In genomic region chr2:181495845-181496244, GRCm38 (mm10) we compare ENCODE assay signal across 14 mouse cellular contexts. TPM values are rescaled to one million over a fixed set of nuclear protein-coding genes. Genes with fewer than 3 reads are reported as not detected.
DNase-seq lines count a peak whose midpoint lies in the region; ATAC-seq and TF ChIP-seq lines count a peak whose summit lies in the region.
"Not testable (repeated sequence)": the region's sequence is repeated elsewhere in the genome, so short reads cannot be mapped to it uniquely, and the experiment has no call there.
"Had no signal": no experiment of that assay in that cellular context is flagged by ENCODE, and none has a peak within 500 bp of the region (broad histone marks: within the 10 kb centered on the region; RNA-seq: fewer than 3 reads in every experiment).

No protein-coding gene starts in this region.

- H3K36me3 ChIP-seq in ES-Bruce4 (ENCODE audit: control insufficient read depth, insufficient read depth, low read length, poor library complexity, severe bottlenecking), result peaks cover 15% of the 10 kb centered on the region; the same call in 1 of the 2 replicates
- H3K36me3 ChIP-seq in embryonic facial prominence, embryonic 13.5 days, result peaks cover 18% of the 10 kb centered on the region
- peaks cover 18% of the 10 kb centered on the region for H3K36me3 ChIP-seq in heart, embryonic 13.5 days
- H3K36me3 ChIP-seq in intestine, postnatal 0 days (ENCODE audit: control insufficient read depth, insufficient read depth), result not testable (repeated sequence)
- peaks cover 12% of the 10 kb centered on the region for H3K36me3 ChIP-seq in liver, embryonic 14.5 days (replicated peaks; ENCODE audit: control insufficient read depth, insufficient read depth, low read depth)
- peaks cover 13% of the 10 kb centered on the region for H3K36me3 ChIP-seq in neural tube, embryonic 12.5 days

- H3K4me1 ChIP-seq in ES-Bruce4 (ENCODE audit: control insufficient read depth, insufficient read depth, low read length); intestine, postnatal 0 days (replicated peaks; ENCODE audit: control insufficient read depth, insufficient read depth, low read length); neural tube, embryonic 12.5 days: not testable (repeated sequence)
- H3K4me1 ChIP-seq in embryonic facial prominence, embryonic 13.5 days, result peaks cover 12% of the 10 kb centered on the region
- H3K4me1 ChIP-seq in heart, embryonic 13.5 days, result peaks cover 19% of the 10 kb centered on the region
- H3K4me1 ChIP-seq in liver, embryonic 14.5 days (replicated peaks; ENCODE audit: control insufficient read depth in 2 of 2, insufficient read depth in 2 of 2, low read length in 1 of 2), result peaks cover 5 to 13% of the 10 kb centered on the region in 2 experiments

- H3K4me2 ChIP-seq in embryonic facial prominence, embryonic 13.5 days, result peak overlapping the region; percentile 92
- peak overlapping the region; percentile 79 for H3K4me2 ChIP-seq in heart, embryonic 13.5 days
- peak overlapping the region; percentile 91 for H3K4me2 ChIP-seq in intestine, postnatal 0 days (replicated peaks; ENCODE audit: low read depth)
- H3K4me2 ChIP-seq in liver, embryonic 14.5 days (ENCODE audit: low read depth), result peak overlapping the region; percentile 75
- peak overlapping the region; percentile 98 for H3K4me2 ChIP-seq in neural tube, embryonic 12.5 days (replicated peaks)

- not testable (repeated sequence) for H3K27ac ChIP-seq in ES-Bruce4 (ENCODE audit: insufficient read depth, low read length); embryonic facial prominence, embryonic 13.5 days; intestine, postnatal 0 days (ENCODE audit: low read depth, low read length); neural tube, embryonic 12.5 days
- H3K27ac ChIP-seq in heart, embryonic 13.5 days (replicated peaks), result peak overlapping the region; percentile 95; the same call in 1 of the 2 replicates
- peak overlapping the region; percentile 89; the same call in 1 of the 2 replicates for H3K27ac ChIP-seq in liver, embryonic 14.5 days

- H3K9ac ChIP-seq in ES-Bruce4 (ENCODE audit: low read depth, poor library complexity, severe bottlenecking), result peak overlapping the region; percentile 20; the same call in 1 of the 2 replicates
- H3K9ac ChIP-seq in embryonic facial prominence, embryonic 13.5 days; heart, embryonic 13.5 days; intestine, postnatal 0 days (ENCODE audit: low read depth, low read length); liver, embryonic 14.5 days (replicated peaks); neural tube, embryonic 12.5 days: not testable (repeated sequence)

- TF ChIP-seq CTCF in ES-Bruce4 (IDR thresholded peaks at IDR 0.05; ENCODE audit: low read depth, low read length); intestine, postnatal 0 days (IDR thresholded peaks at IDR 0.05; ENCODE audit: low read depth); liver, embryonic 14.5 days (IDR thresholded peaks at IDR 0.05; ENCODE audit: low read depth): not testable (repeated sequence)

- peak in 1 of 3 experiments; percentile 44 for DNase-seq in liver, embryonic 14.5 days (ENCODE audit: low read depth in 3 of 3, low spot score in 3 of 3)

- not testable (repeated sequence) for ATAC-seq in embryonic facial prominence, embryonic 13.5 days (ENCODE audit: insufficient number of reproducible peaks, insufficient read depth, low FRiP score, low TSS enrichment, low read depth); heart, embryonic 13.5 days (ENCODE audit: extremely low read depth, insufficient number of reproducible peaks, low FRiP score, low TSS enrichment); intestine, postnatal 0 days; liver, embryonic 14.5 days (ENCODE audit: insufficient read depth); neural tube, embryonic 12.5 days (ENCODE audit: low FRiP score, low read depth)
- ATAC-seq in megakaryocyte, adult 5-6 weeks (ENCODE audit: poor library complexity, severe bottlenecking), result peak; percentile 49

- not testable (repeated sequence) for H3K9me3 ChIP-seq in ES-Bruce4 (replicated peaks; ENCODE audit: control insufficient read depth, insufficient read depth, low read length, poor library complexity, severe bottlenecking); embryonic facial prominence, embryonic 13.5 days; heart, embryonic 13.5 days; intestine, postnatal 0 days (ENCODE audit: control insufficient read depth); liver, embryonic 14.5 days (ENCODE audit: control insufficient read depth, low read length); neural tube, embryonic 12.5 days

- WGBS in embryonic facial prominence, embryonic 13.5 days, result 56% methylated on average over 8 of the region's 8 CpGs
- 61% methylated on average over 8 of the region's 8 CpGs for WGBS in heart, embryonic 13.5 days
- WGBS in intestine, postnatal 0 days, result 63% methylated on average over 8 of the region's 8 CpGs
- 36% methylated on average over 8 of the region's 8 CpGs for WGBS in liver, embryonic 14.5 days (ENCODE audit: insufficient replicate concordance)
- 64% methylated on average over 8 of the region's 8 CpGs for WGBS in neural tube, embryonic 12.5 days

- not testable (repeated sequence) for H3K27me3 ChIP-seq in ES-Bruce4 (ENCODE audit: control insufficient read depth, insufficient read depth, low read length, poor library complexity, severe bottlenecking); embryonic facial prominence, embryonic 13.5 days; heart, embryonic 13.5 days (replicated peaks); intestine, postnatal 0 days (replicated peaks; ENCODE audit: control insufficient read depth, insufficient read depth, low read length); liver, embryonic 14.5 days (ENCODE audit: control insufficient read depth, insufficient read depth, low read length); neural tube, embryonic 12.5 days (replicated peaks)

- TF ChIP-seq EP300 in ES-Bruce4 (IDR thresholded peaks at IDR 0.05; ENCODE audit: insufficient read depth, low read depth, low read length); liver, embryonic 14.5 days (IDR thresholded peaks at IDR 0.05; ENCODE audit: low read depth): not testable (repeated sequence)

- H3K4me3 ChIP-seq in ES-Bruce4 (ENCODE audit: low read depth, low read length); embryonic facial prominence, embryonic 13.5 days; intestine, postnatal 0 days (ENCODE audit: low read depth, low read length); neural tube, embryonic 12.5 days: not testable (repeated sequence)
- H3K4me3 ChIP-seq in heart, embryonic 13.5 days, result peak overlapping the region; percentile 88; the same call in 1 of the 2 replicates
- peak overlapping the region in 1 of 2 experiments; percentile 77; a peak in 1 of 4 replicates for H3K4me3 ChIP-seq in liver, embryonic 14.5 days (ENCODE audit: insufficient read depth in 1 of 2, low read depth in 2 of 2, low read length in 2 of 2)

- not testable (repeated sequence) for TF ChIP-seq POLR2A in ES-Bruce4 (IDR thresholded peaks at IDR 0.05; ENCODE audit: insufficient read depth, low read length)

RNA-seq across cellular contexts. Expression of gene Tpd52l2, which starts 1.1 kb away (rescaled TPM):
- 144 and 145 TPM in 2 replicates for polyA plus RNA-seq in ES-Bruce4 (2011; ENCODE audit: insufficient read depth, insufficient read length, low read depth, missing spikeins)
- polyA plus RNA-seq in embryonic facial prominence, embryonic 13.5 days (2015; fragmentation: Nextera tagmentation; extraction: Ambion mirVana), result 156 and 168 TPM in 2 replicates
- polyA plus RNA-seq in heart, embryonic 13.5 days (2015; fragmentation: Nextera tagmentation; extraction: Ambion mirVana), result 109 and 118 TPM in 2 replicates
- 83.7 and 88.2 TPM in 2 replicates for polyA plus RNA-seq in intestine, postnatal 0 days (2015; fragmentation: Nextera tagmentation; extraction: Ambion mirVana)
- polyA plus RNA-seq in liver, embryonic 14.5 days (2012; rRNA removed), result 19.6 and 36.1 TPM in 2 replicates
- polyA plus RNA-seq in liver, embryonic 14.5 days (2014; fragmentation: Nextera tagmentation; extraction: Ambion mirVana), result 78.3 and 80.5 TPM in 2 replicates
- 37.8 and 55.2 TPM in 2 replicates for total RNA-seq in megakaryocyte, adult 5-6 weeks (2015)
- total RNA-seq in megakaryocyte, adult 5-6 weeks (2017), result 61.6 and 102 TPM in 2 replicates
- 127 and 130 TPM in 2 replicates for polyA plus RNA-seq in neural tube, embryonic 12.5 days (2016; fragmentation: Nextera tagmentation; extraction: Ambion mirVana)

RNA-seq across cellular contexts. Expression of gene Abhd16b, which starts 2.8 kb away (rescaled TPM):
- polyA plus RNA-seq in ES-Bruce4 (2011; ENCODE audit: insufficient read depth, insufficient read length, low read depth, missing spikeins), result not detected in 2 replicates
- polyA plus RNA-seq in embryonic facial prominence, embryonic 13.5 days (2015; fragmentation: Nextera tagmentation; extraction: Ambion mirVana), result 0.11 and 0.14 TPM in 2 replicates
- polyA plus RNA-seq in heart, embryonic 13.5 days (2015; fragmentation: Nextera tagmentation; extraction: Ambion mirVana), result 0.11 and 0.27 TPM in 2 replicates
- polyA plus RNA-seq in intestine, postnatal 0 days (2015; fragmentation: Nextera tagmentation; extraction: Ambion mirVana), result 0.07 TPM in 1 of 2 replicates, not detected in the other
- 0.01 TPM in 1 of 2 replicates, not detected in the other for polyA plus RNA-seq in liver, embryonic 14.5 days (2012; rRNA removed)
- not detected in 2 replicates for polyA plus RNA-seq in liver, embryonic 14.5 days (2014; fragmentation: Nextera tagmentation; extraction: Ambion mirVana)
- total RNA-seq in megakaryocyte, adult 5-6 weeks (2015), result not detected in 2 replicates
- not detected in 2 replicates for total RNA-seq in megakaryocyte, adult 5-6 weeks (2017)
- polyA plus RNA-seq in neural tube, embryonic 12.5 days (2016; fragmentation: Nextera tagmentation; extraction: Ambion mirVana), result 0.14 TPM in 1 of 2 replicates, not detected in the other
- total RNA-seq: adrenal gland, adult 2 months; gastrocnemius, postnatal 14 days; heart, postnatal 14 days; left cerebral cortex, postnatal 36 days had no signal
- polyA plus RNA-seq: adrenal gland, adult 2 months; cortical plate, adult 2 months; forebrain, embryonic 11.5 days; midbrain, embryonic 16.5 days had no signal

RNA-seq across cellular contexts. Expression of gene Dnajc5, which starts 24.4 kb away (rescaled TPM):
- polyA plus RNA-seq in ES-Bruce4 (2011; ENCODE audit: insufficient read depth, insufficient read length, low read depth, missing spikeins), result 58.7 and 59.0 TPM in 2 replicates
- 97.2 and 101 TPM in 2 replicates for polyA plus RNA-seq in embryonic facial prominence, embryonic 13.5 days (2015; fragmentation: Nextera tagmentation; extraction: Ambion mirVana)
- polyA plus RNA-seq in heart, embryonic 13.5 days (2015; fragmentation: Nextera tagmentation; extraction: Ambion mirVana), result 77.4 and 79.8 TPM in 2 replicates
- polyA plus RNA-seq in intestine, postnatal 0 days (2015; fragmentation: Nextera tagmentation; extraction: Ambion mirVana), result 60.4 and 62.9 TPM in 2 replicates
- polyA plus RNA-seq in liver, embryonic 14.5 days (2012; rRNA removed), result 12.5 and 13.9 TPM in 2 replicates
- polyA plus RNA-seq in liver, embryonic 14.5 days (2014; fragmentation: Nextera tagmentation; extraction: Ambion mirVana), result 20.0 and 23.7 TPM in 2 replicates
- total RNA-seq in megakaryocyte, adult 5-6 weeks (2015), result 32.2 and 35.1 TPM in 2 replicates
- 39.7 and 44.9 TPM in 2 replicates for total RNA-seq in megakaryocyte, adult 5-6 weeks (2017)
- 141 and 147 TPM in 2 replicates for polyA plus RNA-seq in neural tube, embryonic 12.5 days (2016; fragmentation: Nextera tagmentation; extraction: Ambion mirVana)

RNA-seq across cellular contexts. Expression of gene Zbtb46, which starts 36.6 kb away (rescaled TPM):
- polyA plus RNA-seq in ES-Bruce4 (2011; ENCODE audit: insufficient read depth, insufficient read length, low read depth, missing spikeins), result 4.3 and 5.4 TPM in 2 replicates
- 3.6 and 3.8 TPM in 2 replicates for polyA plus RNA-seq in embryonic facial prominence, embryonic 13.5 days (2015; fragmentation: Nextera tagmentation; extraction: Ambion mirVana)
- polyA plus RNA-seq in heart, embryonic 13.5 days (2015; fragmentation: Nextera tagmentation; extraction: Ambion mirVana), result 10.6 TPM in 2 replicates
- polyA plus RNA-seq in intestine, postnatal 0 days (2015; fragmentation: Nextera tagmentation; extraction: Ambion mirVana), result 2.1 and 2.3 TPM in 2 replicates
- polyA plus RNA-seq in liver, embryonic 14.5 days (2012; rRNA removed), result 4.4 and 5.3 TPM in 2 replicates
- 6.5 and 6.8 TPM in 2 replicates for polyA plus RNA-seq in liver, embryonic 14.5 days (2014; fragmentation: Nextera tagmentation; extraction: Ambion mirVana)
- total RNA-seq in megakaryocyte, adult 5-6 weeks (2015), result 1.4 and 2.5 TPM in 2 replicates
- 2.3 and 3.9 TPM in 2 replicates for total RNA-seq in megakaryocyte, adult 5-6 weeks (2017)
- 26.8 and 27.2 TPM in 2 replicates for polyA plus RNA-seq in neural tube, embryonic 12.5 days (2016; fragmentation: Nextera tagmentation; extraction: Ambion mirVana)
